Mouse (Mus musculus): ENCODE results near the gene Cabp4. TPM values are rescaled to one million over a fixed set of nuclear protein-coding genes. Genes with fewer than 3 reads are reported as not detected.

Gene Cabp4
- not detected in 2 replicates for total RNA-seq (2017)

DNA sequence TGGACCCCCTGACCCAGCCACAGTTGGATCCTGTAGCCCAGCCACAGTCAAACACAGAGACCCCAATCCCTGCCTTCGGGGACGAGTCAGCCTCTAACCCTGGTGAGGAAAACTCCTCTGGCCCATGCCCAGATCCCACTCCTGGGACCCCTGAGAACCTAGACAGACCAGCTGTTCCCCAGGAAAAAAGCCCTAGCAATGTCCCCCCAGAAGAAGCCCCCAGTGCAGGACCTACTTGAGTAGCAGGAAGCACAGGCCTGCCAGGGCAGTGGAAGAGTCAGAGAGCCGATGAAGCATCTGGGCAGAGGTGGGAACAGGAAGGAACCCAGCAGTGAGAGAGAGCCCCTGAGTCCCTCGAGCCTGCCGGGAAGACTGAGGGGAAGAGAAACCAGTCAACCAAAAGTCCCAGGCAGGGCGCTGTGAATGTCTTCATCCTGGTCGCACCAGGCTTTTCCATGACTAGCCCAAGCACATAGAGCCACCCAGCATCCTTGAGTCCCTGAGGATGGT lies at the start of gene Cabp4:
Gene Cabp4 (minus strand): TSS at position 275 of the 510 bp plus-strand sequence.
- ATAC-seq (replicated peaks in 1 of 2; ENCODE audit: insufficient read depth in 1 of 2, low FRiP score in 2 of 2, low TSS enrichment in 1 of 2, low read depth in 1 of 2, poor library complexity in 2 of 2, severe bottlenecking in 2 of 2): no peak

DNA sequence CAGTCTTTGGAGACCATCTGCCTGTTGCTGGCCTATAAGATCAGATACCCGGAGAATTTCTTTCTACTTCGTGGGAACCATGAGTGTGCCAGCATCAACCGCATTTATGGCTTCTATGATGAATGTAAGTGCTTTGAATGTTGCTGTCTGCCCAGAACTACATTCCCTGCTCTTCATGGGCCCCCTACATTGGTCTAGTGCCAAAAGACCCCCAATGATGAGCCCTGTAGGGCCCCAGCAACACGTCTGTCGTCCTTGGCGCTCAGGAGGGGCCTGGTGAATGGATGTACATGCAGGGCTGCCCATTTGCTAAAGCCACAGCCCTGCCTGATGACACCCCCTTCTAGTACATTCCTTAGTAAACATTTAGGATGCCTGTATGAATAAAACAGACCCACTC lies 49.3 kb upstream of the Cabp4 start:
- ATAC-seq (replicated peaks in 1 of 2; ENCODE audit: insufficient read depth in 1 of 2, low FRiP score in 2 of 2, low TSS enrichment in 1 of 2, low read depth in 1 of 2, poor library complexity in 2 of 2, severe bottlenecking in 2 of 2): no peak

DNA sequence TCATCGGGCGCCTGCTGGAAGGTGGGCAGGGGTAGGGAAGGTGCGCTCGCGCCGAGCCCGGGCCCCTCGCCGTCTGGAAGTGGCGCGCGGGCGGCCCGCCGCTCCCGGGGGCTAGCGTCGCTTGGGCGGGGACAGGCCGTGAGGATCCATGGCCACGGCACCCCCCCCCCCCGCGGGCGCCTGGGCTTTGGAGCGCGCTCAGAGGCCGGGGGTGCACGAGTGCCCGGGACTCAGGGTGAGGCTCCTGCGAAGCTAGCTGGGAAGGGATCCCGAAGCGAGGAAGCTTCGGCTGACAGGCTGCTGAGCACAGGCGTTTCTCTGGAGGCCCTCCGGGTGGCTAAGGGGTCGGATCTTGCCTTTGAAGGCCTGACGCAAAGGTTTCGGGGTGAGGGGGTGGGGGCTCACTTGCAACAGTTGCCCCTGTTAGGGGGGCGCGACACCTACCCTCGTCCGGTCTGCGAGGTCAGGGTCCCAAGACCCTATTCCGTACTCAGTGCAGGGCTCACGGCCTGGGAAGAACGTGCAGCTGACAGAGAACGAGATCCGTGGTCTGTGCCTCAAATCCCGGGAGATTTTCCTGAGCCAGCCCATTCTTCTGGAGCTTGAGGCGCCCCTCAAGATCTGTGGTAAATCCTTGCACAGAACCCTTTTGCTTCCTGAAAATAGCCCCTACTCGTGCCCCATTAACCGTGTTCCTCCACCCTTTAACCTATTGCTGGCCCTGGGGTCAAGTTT lies 48.6 kb upstream of the Cabp4 start:
- ATAC-seq (replicated peaks in 1 of 2; ENCODE audit: insufficient read depth in 1 of 2, low FRiP score in 2 of 2, low TSS enrichment in 1 of 2, low read depth in 1 of 2, poor library complexity in 2 of 2, severe bottlenecking in 2 of 2): no peak

DNA sequence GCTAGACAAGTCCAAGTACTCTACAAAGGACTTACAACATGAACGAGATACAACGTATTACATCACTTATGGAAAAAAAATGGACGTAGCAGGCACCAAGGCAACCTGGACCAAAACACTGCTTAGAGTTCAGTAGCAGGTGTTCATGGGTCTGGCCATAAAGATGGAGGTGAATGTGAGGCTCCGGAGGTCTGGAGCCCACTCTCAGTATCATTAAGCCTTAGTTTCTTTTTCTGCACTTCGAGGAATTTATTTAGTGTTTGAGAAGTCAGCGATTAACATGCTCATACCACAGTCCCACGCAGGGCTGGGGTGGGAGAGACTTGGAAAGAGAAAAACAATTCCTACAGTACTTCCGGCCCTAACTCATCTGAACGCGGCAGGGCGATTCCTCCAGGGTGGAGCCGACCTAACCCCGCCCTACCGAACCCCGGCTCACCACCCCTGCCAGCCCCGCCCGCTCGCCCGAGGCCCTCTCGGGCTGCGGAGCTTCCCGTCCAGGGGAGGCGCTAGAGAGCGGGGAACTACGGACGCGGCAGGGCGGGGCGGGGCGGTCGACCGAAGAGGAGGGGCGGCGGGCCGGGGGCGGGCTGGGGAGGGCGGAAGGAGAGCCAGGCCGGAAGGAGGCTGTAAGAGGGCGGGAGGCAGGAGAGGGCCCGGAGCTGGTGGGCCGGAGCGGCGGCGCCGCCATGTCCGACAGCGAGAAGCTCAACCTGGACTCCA lies 47.9 kb upstream of the Cabp4 start, which contains the start of gene Ppp1ca:
Gene Ppp1ca (plus strand): TSS at position 538 of the 723 bp plus-strand sequence.
- peak; percentile 82 to 86 for ATAC-seq (replicated peaks in 1 of 2; ENCODE audit: insufficient read depth in 1 of 2, low FRiP score in 2 of 2, low TSS enrichment in 1 of 2, low read depth in 1 of 2, poor library complexity in 2 of 2, severe bottlenecking in 2 of 2)

DNA sequence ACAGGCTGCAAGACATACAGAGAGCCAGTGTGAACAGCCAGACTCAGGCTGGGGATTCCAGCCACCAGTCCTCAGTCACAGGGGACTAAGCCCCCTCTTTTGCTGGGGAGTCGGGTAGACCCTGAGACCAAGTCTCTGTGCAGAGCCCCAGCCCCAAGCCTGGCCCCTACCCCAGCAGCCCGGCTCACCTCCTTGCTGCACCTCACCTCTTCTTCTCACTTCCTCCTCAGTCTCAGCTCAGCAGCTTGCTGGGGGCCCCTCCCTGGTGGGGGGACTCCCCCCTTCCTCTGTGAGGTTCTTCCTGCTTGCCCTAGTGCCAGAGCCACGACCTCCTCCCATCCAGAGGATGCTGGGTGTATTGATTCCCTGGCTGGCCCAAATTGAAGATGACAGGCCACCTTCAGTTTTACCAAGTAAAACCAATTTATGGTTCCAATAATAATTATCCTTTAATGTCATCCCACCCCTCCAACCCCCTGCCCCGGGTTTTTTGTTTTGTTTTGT lies 47.0 kb upstream of the Cabp4 start, which contains the start of gene Tbc1d10c:
Gene Tbc1d10c (minus strand): TSS at position 454 of the 504 bp plus-strand sequence.
- peak; percentile 50 to 52; a peak in 3 of 4 replicates for ATAC-seq (replicated peaks in 1 of 2; ENCODE audit: insufficient read depth in 1 of 2, low FRiP score in 2 of 2, low TSS enrichment in 1 of 2, low read depth in 1 of 2, poor library complexity in 2 of 2, severe bottlenecking in 2 of 2)

DNA sequence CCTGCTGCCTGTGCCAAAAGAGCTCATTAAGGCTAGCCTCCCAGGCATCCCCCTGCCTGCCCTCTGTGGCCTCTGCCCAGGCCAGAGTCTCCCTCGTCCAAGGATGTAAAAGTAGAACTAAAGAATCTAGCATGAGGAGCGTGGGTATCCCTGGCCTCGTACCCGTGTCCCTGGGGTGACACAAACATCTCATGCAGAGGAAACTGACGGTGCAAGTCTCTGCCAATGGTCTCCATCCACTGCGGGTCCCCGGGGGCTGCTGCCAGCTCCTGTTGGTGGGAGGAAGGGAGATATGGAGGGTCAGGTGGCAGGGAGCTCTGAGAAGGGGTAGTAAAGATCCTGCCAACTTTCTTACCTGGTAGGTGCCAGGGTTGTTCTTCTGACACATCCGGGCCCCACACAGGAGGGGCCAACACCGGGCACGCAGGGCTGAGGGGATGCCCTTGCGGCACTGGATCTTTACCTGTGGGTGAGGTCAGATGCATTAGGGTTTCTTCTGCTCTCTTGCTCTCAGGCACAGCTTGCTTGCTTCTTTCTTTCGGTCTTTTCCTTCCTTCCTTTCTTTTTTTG lies 45.3 kb upstream of the Cabp4 start:
- no peak for ATAC-seq (replicated peaks in 1 of 2; ENCODE audit: insufficient read depth in 1 of 2, low FRiP score in 2 of 2, low TSS enrichment in 1 of 2, low read depth in 1 of 2, poor library complexity in 2 of 2, severe bottlenecking in 2 of 2)

DNA sequence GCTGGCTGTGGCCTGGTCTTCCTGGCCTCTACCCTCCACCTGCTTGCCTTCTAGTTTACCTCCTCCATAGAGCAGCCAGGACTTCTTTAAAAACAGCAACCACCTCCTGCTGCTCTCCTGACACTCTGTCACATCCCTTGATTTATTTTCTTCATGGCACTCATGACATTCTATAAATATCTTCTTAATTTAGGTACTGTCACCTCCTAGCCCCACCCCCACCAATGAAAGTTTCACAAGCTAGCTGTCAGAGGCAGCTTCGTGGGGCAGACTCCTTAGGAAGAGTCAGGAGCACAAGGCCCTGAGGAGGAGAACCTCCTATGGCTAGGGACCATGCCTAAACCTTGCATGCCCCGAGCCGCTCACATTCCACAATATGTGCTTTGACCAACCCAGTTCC lies 43.5 kb upstream of the Cabp4 start:
- ATAC-seq (replicated peaks in 1 of 2; ENCODE audit: insufficient read depth in 1 of 2, low FRiP score in 2 of 2, low TSS enrichment in 1 of 2, low read depth in 1 of 2, poor library complexity in 2 of 2, severe bottlenecking in 2 of 2): no peak

DNA sequence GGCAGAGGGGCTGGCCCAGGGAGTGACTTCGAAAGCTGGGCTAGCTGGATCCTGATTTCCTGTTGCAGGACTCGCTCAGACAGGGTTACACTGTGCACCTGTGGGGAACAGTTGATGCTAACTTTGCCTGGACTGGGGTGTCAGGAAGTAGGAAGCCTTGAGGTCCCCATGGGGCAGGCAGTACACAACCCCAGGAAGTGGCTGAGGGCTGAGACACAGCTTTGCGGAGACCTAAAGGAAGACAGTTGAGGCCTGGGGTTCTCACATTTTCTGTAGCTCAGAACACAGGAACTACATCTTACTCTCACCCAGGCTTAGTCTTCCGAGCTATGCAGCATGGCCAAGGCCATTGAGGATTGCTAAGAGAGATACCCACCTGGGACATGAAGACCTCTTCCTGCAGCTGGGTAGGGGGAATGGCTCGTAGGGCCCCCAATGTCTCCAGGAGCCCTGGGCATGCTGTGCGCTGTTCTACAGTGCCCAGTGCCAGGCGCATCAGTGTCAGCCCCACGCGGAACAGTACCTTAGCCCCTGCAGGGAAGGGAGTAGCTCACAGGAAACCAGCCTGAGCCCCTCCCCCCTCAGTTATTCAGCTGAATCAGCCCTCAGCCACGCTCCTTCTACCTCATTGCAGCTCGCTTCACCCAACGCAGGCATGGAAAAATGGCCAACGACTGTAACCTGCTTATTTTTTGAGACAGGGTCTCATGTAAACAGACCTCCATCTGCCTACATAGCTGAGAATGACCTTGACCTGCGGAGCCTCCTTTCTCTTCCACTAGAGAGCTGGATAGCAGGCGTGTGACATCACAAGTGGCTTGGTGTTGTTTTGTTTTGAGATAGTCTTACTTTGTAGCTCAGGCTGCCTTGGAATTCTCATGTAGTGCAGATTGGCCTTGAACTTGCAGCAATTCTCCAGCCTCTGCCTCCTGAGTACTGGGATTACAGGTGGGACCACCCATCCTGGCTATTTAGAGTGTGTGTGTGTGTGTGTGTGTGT lies 41.4 kb upstream of the Cabp4 start:
- peak; percentile 65 to 75 for ATAC-seq (replicated peaks in 1 of 2; ENCODE audit: insufficient read depth in 1 of 2, low FRiP score in 2 of 2, low TSS enrichment in 1 of 2, low read depth in 1 of 2, poor library complexity in 2 of 2, severe bottlenecking in 2 of 2)

DNA sequence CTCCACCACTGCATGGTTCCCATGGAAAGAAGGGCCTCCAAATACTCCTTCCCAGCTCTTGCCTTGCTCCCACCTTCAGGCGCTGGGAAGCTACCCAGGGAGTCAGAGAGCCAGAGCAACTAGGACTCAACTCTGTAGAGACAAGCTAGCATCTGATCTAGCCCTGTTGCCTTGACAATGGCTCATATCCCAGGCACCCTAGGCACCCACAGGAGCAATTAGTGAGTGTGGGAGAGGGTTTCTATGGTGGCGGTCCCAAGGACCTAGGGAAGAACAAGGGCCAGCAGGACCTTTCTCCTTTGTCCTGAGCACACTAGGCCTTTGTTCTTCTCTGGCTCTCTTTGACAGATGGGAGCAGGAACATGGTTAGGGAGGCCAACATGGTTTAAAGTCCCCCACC lies 39.9 kb upstream of the Cabp4 start:
- no peak for ATAC-seq (replicated peaks in 1 of 2; ENCODE audit: insufficient read depth in 1 of 2, low FRiP score in 2 of 2, low TSS enrichment in 1 of 2, low read depth in 1 of 2, poor library complexity in 2 of 2, severe bottlenecking in 2 of 2)

DNA sequence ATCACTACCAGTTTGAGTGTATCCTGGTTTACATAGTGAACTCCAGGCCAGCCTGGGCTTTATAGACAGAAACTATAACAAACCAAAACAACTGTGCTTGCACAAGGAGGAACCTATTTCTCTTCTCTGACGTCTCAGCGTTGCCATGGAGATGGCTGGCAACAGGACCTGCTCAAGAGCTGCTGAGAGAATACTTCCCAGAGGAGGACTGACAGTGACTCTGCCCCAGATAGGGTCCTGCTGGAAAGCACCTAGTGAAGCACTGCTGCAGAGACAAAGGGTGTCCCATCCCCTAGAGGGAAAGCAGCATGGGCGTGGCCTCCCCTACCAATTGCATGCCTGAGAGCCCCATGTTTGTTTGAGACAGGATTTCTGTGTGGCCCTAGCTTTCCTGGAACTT lies 38.1 kb upstream of the Cabp4 start:
- peak; percentile 54 to 63; a peak in 3 of 4 replicates for ATAC-seq (replicated peaks in 1 of 2; ENCODE audit: insufficient read depth in 1 of 2, low FRiP score in 2 of 2, low TSS enrichment in 1 of 2, low read depth in 1 of 2, poor library complexity in 2 of 2, severe bottlenecking in 2 of 2)

DNA sequence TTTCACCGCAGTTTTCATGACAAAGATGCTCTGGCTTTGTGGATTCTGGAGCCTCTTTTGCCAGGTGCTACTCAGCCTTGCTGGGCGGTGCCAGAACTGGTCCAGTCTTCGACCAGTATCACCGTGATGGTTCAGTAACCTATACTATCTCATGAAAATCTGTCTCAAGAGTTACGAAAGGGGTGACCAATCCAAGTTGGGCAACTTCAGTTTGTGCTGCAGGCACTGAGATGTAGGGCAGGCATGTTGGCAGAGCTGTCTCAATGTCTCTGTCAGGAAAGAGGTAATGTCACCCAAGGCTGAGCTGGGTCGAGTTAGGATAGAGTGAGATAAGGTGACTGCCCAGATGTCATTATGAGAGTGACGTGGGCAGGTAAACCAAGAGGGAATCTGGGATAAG lies 36.6 kb upstream of the Cabp4 start:
- ATAC-seq (replicated peaks in 1 of 2; ENCODE audit: insufficient read depth in 1 of 2, low FRiP score in 2 of 2, low TSS enrichment in 1 of 2, low read depth in 1 of 2, poor library complexity in 2 of 2, severe bottlenecking in 2 of 2): peak in 1 of 2 experiments; percentile 12; a peak in 1 of 4 replicates

DNA sequence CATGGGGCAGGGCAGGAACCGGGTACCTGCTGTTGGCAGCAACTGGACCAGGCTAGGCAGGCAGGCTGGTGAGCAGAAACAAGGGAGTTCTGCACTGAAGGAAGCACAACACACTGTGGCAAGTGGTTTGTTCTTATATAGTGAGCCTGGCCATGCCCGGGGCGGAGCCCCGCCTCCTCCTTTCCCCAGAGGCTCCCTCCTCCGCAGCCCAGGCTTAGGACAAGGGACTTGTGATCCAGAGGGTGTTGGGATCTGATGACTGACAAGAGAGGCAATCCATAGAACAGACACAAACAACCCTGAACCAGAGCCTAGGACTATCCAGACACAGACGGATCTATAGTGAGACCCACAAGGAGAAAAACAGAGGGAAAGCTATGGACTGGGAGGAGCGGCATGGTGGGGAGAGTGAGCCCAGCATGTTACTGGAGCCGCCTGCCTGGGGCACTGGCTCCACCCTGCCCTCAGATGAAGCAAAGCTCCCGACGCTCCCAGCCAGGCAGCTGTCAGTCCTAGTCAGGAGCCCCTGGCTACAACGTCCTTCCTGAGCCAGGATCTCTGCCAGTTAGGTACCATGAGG lies 31.6 kb upstream of the Cabp4 start, which contains the start of gene Carns1:
Gene Carns1 (minus strand): TSS at position 112 of the 580 bp plus-strand sequence.
- no peak for ATAC-seq (replicated peaks in 1 of 2; ENCODE audit: insufficient read depth in 1 of 2, low FRiP score in 2 of 2, low TSS enrichment in 1 of 2, low read depth in 1 of 2, poor library complexity in 2 of 2, severe bottlenecking in 2 of 2)

DNA sequence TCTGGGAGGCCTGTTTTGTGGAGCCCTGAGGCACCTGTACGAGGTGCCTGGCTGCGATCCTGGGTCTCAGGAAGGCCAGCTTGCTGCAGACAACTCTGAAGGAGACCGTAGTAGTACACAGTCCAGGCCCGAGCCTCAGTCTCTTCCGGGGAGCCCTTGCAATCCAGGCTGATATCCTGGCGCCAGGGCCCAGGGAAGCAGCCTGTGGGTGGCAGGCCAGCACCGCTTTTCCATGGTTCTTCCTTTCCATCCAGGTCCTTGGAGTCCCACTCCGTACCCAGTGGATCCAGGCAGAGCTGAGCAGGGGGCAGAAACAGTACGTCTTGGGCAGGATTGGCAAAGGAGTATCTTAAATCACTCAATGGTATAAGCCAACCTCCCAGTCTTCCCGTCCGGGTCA lies 29.1 kb upstream of the Cabp4 start:
- ATAC-seq (replicated peaks in 1 of 2; ENCODE audit: insufficient read depth in 1 of 2, low FRiP score in 2 of 2, low TSS enrichment in 1 of 2, low read depth in 1 of 2, poor library complexity in 2 of 2, severe bottlenecking in 2 of 2): no peak

DNA sequence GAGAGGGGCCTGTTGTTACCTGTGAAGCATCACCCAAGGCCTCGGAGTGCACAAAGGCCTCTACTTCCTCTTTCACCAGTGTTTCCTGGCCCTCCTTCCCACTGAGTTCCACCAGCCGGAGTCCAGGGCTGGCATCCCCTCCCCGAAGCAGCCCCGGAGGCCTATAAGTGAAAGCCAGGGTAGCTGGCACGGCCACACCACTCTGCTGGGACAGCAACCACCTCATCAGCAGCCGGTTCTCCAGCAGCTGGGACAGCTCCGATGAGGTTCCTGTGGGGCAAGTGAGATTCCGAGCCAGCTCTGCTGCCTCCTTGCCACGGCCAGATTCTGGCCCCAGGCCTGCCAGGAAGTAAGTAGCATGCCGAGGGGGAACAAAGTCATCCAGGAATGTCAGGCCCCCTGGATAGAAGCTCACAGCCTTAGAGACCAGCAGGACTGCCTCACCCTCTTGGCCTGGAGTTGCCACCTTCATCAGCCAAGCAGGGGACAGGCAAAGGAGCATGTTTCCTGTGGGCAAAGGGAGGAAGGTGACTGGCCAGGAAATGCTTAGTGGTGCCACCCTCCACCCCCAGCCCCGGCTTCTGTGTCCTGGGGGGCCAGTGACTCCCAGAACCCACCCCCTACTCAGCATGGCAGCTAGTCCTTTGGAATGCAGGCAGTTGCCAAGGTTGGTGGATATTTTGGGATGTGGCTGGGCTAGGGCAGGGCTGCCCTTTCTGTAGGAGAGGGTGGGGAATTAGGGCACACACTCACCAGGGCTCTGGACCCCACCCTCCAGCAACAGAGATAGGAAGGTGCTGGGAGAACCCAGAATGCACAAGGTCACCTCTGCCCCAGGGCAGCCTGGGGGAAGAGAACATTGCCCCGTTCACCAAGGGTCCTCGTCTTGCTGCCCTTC lies 27.8 kb upstream of the Cabp4 start:
- peak; percentile 34 to 38 for ATAC-seq (replicated peaks in 1 of 2; ENCODE audit: insufficient read depth in 1 of 2, low FRiP score in 2 of 2, low TSS enrichment in 1 of 2, low read depth in 1 of 2, poor library complexity in 2 of 2, severe bottlenecking in 2 of 2)

DNA sequence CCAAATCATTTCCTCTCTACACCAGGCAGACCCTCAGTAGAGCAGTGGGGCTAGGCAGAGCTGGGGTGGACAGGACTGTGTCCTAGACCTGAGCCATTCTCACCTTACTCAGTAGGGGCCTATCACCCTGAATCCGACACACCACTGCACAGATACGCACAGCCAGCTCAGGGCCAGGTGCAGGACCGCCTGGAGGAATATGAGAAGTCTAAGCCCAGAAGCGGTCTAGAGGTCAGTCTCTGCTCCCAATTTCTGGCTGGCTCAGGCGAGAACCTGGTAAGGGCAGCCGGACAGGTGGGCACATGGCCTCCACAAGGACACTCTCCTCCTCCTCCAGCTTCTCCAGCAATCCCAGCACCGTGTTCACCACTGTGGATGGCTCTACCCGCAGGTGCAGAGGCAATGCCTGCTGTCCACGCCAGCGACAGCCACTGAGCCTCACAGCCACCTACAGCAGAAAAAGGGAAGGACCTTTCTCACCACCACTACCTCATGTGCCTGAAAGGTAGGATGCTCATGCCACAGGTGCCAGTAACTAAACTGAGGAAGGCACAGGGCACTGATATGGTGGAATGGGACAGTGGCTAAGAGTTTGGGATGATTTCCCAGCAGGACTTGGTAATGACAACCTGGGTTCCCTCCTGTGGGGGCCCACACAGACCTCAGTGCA lies 27.0 kb upstream of the Cabp4 start:
- ATAC-seq (replicated peaks in 1 of 2; ENCODE audit: insufficient read depth in 1 of 2, low FRiP score in 2 of 2, low TSS enrichment in 1 of 2, low read depth in 1 of 2, poor library complexity in 2 of 2, severe bottlenecking in 2 of 2): no peak

Measured in hematopoietic stem cell, adult 5-6 weeks (primary cell).